Mouse (Mus musculus): ENCODE data around the gene Inip. TPM values are rescaled to one million over a fixed set of nuclear protein-coding genes. Genes with fewer than 3 reads are reported as not detected.

Gene Inip
- total RNA-seq, 2 experiments from 2014 or later: 22.3 to 22.4 TPM

DNA sequence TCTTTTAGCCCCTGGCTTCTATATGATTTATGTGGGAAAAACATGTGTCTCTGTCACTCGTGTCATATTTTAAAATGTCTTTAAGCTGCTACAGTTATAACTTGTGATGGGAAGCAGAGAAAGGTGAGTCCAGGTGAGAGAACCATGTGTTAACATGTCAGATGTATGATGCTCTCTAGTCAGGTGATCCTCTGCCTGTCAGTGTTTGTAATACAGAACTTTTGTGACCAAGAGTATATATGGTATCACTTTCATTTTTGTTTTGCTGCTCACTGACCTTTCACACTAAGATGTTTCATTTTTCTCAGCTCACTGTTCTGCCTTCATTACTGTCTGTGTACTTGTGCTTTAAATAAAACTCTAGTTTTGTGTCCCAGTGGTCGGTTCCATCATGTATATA, 72.5 kb downstream of the Inip start:
- intact Hi-C loops (cut with DNase I): no loop called here
- no peak for DNase-seq

DNA sequence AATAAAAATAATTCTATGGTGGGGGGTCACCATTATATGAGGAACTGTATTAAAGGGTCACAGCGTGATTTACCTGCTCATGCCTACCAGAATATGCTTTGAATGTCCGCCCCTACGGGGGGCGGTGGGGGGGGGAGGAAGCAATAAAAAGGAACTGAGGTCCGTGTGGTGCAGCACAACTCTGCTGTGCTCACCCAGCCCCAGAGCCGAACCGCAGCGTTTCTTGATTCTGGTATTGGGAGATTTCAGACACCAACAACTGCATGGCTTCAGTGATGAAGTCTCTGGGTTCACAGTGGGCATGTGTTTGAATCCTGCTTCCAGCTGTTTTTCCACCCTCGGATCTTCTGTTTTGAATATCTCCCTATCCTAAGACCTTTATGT, 73.5 kb downstream of the Inip start:
- DNase-seq: no peak
- intact Hi-C loops (cut with DNase I): no loop called here

DNA sequence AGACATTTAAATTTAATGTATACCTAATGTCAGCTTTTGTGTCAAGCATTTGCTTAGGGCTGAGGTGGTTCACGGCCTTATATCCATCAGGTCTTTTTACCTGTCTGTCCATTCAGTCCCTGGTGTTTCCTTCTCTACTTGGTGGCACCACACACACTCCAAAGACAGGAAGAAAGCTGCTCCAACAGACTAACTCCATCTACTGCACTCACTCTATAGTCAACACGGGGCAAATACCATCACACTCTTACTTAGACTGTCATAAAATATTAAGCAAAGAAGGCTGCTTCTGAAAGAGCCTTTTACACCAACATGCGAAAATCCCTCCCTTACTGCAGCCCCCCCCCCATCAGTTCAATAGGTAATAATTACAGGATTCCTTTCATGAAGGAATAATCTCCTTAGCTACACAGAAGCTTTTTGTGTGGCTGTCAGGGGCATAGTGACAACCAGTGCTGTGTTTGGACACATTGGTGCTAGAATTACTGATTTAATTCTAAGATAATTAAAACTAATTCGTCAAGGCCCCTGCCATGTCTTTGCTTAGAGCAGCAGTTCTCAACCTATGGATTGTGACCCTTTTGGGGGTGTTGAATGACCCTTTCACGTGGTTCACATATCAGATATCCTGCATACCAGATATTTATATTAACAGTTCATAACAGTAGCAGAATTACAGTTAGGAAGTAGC, 74.1 kb downstream of the Inip start:
- DNase-seq: no peak
- intact Hi-C loops (cut with DNase I): no loop called here

DNA sequence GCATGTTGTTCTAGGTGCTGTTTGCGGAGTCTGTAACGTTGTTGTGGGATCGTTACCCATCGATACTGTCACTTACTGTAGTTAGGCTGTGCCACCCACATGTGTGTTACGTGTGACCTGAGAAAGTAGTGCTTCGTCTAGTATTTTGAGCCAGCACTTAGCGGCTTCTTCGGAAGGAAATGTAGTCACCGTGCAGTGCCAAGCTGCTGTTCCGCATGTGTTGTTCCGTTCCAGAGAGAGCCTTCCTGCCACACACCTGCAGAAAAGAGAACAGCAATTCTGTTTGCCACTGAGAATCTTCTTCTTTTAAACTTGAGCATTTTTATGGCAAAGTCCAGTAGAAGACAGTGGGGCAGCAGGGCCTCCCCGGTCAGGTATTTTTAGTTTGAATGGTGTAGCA, 74.9 kb downstream of the Inip start:
- intact Hi-C loops (cut with DNase I): no loop called here
- DNase-seq: no peak

DNA sequence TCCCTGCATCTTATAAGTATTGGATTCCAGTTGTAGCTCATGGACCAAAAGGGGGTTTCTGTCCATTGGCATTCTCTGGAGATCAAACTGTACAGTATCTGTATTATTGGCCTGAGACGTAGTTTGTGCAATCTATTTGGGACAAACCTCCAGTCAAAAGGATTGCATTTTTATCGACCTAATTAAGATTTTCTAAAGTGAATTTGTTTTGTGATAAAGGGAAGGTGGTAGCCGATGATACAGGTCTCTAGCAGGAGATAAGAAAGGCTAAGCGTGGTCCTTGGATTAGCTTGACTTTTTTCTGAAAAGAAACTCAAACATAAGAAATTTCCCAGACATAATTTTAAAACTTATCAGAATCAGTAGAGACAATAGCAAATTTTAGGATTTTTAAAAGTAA, 75.8 kb downstream of the Inip start:
- intact Hi-C loops (cut with DNase I): no loop called here
- DNase-seq: no peak

DNA sequence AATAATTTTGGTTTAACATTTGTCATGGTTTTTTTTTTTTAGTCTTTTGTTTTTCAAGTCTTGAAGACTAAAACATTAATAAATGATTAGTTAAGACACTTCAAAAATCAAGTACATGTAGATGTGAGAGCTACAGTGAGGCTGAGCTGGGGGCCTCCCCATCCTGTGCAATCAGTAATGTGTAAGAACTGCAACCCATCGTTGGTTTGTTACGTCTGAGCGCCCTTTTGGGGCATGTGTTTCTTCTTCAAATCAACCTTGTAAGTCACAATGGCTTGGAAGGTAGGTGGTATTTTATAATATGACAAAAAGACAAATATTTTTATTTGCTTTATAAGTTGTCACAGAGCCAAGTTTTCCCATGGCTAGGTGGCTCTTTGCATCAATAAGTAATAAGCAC, 79.6 kb downstream of the Inip start:
- no peak for DNase-seq
- intact Hi-C loops (cut with DNase I): no loop called here

Other genes with a start within 250 kb of the Inip start
- 10 to 100 TPM; 19.2 to 21.5 TPM for gene Hsdl2, start 220.0 kb downstream of the Inip start, total RNA-seq (2021)
- 10 to 100 TPM; 17.7 to 19.2 TPM for gene E130308A19Rik, start 175.4 kb downstream of the Inip start, total RNA-seq (2021)
- 10 to 100 TPM; 32.0 to 38.0 TPM for gene Snx30, start 4.3 kb upstream of the Inip start, total RNA-seq (2021)
- gene Slc46a2, start 113.5 kb upstream of the Inip start, total RNA-seq (2021): not detected
- gene Mup4, start 159.1 kb upstream of the Inip start, total RNA-seq (2021): not detected
- gene Mup6, start 162.7 kb upstream of the Inip start, total RNA-seq (2021): not detected